Mouse (Mus musculus) kidney, embryonic 15.5 days (tissue): ENCODE results near the gene Mrpl14. TPM values are rescaled to one million over a fixed set of nuclear protein-coding genes. Genes with fewer than 3 reads are reported as not detected.
A peak's percentile ranks its signal among the peaks of the same experiment; 100 is the strongest.

Experiments
- ATAC-seq: fragments of 200-750 bp; cut with Nextera tagmentation; replicated peaks from 2 replicates; pipeline ENCODE4 v1.8.0; 2017; ENCODE audit warnings: moderate TSS enrichment; ENCODE audit not compliant: low FRiP score
- H3K27ac ChIP-seq: fragments of 300-500 bp; sonication (generic); 2 replicates; pipeline ENCODE4 v1.5.1; 2015; ENCODE audit warnings: mild to moderate bottlenecking, inconsistent platforms
- H3K27me3 ChIP-seq: fragments of 300-500 bp; sonication (generic); 2 replicates; pipeline ENCODE4 v1.6.1; 2015; ENCODE audit warnings: inconsistent platforms
- H3K36me3 ChIP-seq: fragments of 300-500 bp; sonication (generic); 2 replicates; pipeline ENCODE4 v1.6.1; 2015; ENCODE audit warnings: inconsistent platforms
- H3K4me1 ChIP-seq: fragments of 300-500 bp; sonication (generic); 2 replicates; pipeline ENCODE4 v1.6.1; 2015; ENCODE audit warnings: inconsistent platforms
- H3K4me2 ChIP-seq: fragments of 300-500 bp; sonication (generic); 2 replicates; pipeline ENCODE4 v1.6.1; 2015; ENCODE audit warnings: moderate library complexity, mild to moderate bottlenecking, inconsistent platforms
- H3K4me3 ChIP-seq: fragments of 300-500 bp; sonication (generic); replicated peaks from 2 replicates; pipeline ENCODE4 v1.5.1; 2015; ENCODE audit warnings: mild to moderate bottlenecking, inconsistent platforms
- H3K9ac ChIP-seq: fragments of 300-500 bp; sonication (generic); 2 replicates; pipeline ENCODE4 v1.6.1; 2015; ENCODE audit warnings: mild to moderate bottlenecking, inconsistent platforms
- H3K9me3 ChIP-seq: fragments of 300-500 bp; sonication (generic); replicated peaks from 2 replicates; pipeline ENCODE4 v1.6.1; 2016; ENCODE audit warnings: inconsistent platforms
- WGBS: fragments of 180-500 bp; shearing (Covaris S2); methylation state at CpG from one replicate; pipeline ENCODE4 v1.1.7; 2015; ENCODE audit warnings: mixed read lengths; 5-methylcytosine and 5-hydroxymethylcytosine counted together
- polyA plus RNA-seq: library from polyadenylated mRNA; unstranded; fragments of >200 nt; fragmentation: Nextera tagmentation; extraction: Ambion mirVana; gene quantifications from 2 replicates; pipeline ENCODE4 v1.2.1, GENCODE M21; 2015

The Mrpl14 gene
- polyA plus RNA-seq, 1 experiment from 2014 or later = 144 TPM

DNA sequence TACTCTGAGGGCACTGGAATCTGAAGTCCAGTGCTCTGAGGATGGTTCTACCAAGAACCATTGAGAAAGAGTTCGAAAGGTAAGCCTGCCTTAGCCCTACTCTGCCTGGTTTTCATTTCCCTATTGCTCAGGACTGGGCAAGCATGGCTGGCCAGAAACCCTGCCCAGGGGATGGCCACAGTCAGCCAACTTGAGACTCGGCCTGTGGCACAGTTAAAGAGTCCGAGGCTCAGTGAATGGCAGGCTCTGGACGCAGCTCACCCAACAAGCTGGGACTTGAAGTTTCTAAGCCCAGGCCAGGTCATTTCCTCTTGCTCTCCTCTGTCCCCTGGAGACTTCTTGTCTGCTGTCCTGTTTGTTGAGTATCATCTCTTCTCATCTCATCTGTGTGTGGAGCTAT lies 44.6 kb downstream of the Mrpl14 start:
- Histone ChIP-seq H3K27me3 (peaks cover 15% of the 10 kb centered on the region), H3K36me3 (no peaks in the 10 kb centered on the region), H3K9ac (no peak overlapping the region), H3K4me1 (peaks cover 55% of the 10 kb centered on the region), H3K4me2 (no peak overlapping the region), H3K27ac (no peak overlapping the region), H3K4me3 (no peak overlapping the region), H3K9me3 (no peaks in the 10 kb centered on the region)
- 84% methylated on average over 4 of the region's 4 CpGs for WGBS
- ATAC-seq = no peak

DNA sequence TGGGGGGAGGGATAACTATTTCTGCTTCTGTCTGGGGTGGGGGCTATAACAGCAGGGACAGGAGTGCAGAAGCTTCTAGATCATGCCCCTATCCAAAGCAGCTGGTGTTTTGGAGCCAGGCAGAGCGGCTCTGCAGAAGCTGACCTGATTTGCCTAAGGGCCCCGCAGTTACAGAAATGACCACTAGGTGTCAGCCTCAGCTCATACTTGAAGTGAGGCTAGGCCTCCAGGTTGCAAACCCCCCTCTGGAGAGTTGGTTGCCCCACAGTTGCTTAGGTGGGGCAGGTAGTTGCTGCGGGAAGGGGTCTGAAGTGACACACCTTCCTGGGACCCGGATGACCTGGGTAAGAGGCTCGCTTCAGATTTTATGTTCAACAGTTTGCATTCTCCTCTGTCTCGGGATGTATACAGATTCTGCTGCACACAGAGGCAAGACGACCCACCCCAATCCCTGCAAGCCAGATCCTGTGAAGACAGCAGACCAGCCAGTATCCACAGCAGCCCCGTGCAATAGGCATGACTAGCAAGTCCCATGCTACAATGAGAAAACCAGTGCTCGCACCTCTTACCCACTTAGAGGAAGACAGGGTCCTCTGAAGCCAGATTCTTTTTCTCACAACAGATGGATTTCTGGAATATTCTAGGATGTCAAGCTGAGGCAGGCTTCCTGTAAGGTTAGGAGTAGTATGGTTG lies 45.2 kb downstream of the Mrpl14 start:
- Histone ChIP-seq H3K36me3 (no peaks in the 10 kb centered on the region), H3K4me2 (no peak overlapping the region), H3K4me1 (peaks cover 56% of the 10 kb centered on the region), H3K27ac (no peak overlapping the region), H3K9me3 (no peaks in the 10 kb centered on the region), H3K4me3 (no peak overlapping the region), H3K9ac (no peak overlapping the region), H3K27me3 (peaks cover 15% of the 10 kb centered on the region)
- no peak for ATAC-seq
- WGBS = 24% methylated on average over 9 of the region's 9 CpGs

DNA sequence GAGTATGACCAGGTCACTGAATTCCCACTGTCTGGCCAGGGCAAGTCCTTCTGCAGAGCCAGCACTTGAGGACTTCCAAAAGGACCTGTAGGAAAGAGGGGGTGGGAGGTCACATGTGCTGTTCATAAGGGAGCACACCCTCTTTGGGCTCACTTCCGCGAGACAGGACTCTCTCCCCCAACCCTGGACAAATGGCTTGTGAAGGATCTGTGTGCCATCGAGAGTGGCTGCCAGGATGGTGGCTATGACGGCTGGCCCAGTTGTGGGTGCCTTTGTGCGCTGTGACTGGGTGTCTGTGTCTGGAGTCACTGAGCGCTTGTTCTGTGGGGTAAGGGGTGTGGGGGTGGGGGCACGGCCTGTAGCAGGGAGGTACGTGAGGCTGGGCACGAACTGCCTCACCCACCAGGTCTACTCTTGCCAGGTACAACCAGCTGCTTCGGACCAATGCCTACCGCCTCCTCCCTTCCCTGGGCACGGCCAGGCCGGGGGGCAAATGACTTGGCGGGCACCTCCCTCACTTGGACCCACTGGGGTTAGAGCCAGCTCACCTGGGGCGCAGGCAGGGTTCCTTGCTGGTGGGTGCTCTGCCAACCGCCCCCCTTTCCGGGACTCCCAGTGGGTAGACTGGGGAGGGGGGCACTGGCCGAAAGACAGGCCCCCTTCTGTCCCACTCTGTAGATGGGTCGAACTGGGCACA lies 47.1 kb downstream of the Mrpl14 start:
- H3K4me1 ChIP-seq = peaks cover 59% of the 10 kb centered on the region
- no peak for ATAC-seq
- H3K9ac ChIP-seq = peak overlapping the region; percentile 53; the same call in 1 of the 2 replicates
- H3K4me3 ChIP-seq = peak overlapping the region; percentile 42
- 63% methylated on average over 19 of the region's 19 CpGs for WGBS
- H3K27me3 ChIP-seq = peaks cover 15% of the 10 kb centered on the region
- no peak overlapping the region for H3K27ac ChIP-seq
- H3K9me3 ChIP-seq = no peaks in the 10 kb centered on the region
- peak overlapping the region; percentile 89 for H3K4me2 ChIP-seq
- H3K36me3 ChIP-seq = no peaks in the 10 kb centered on the region

DNA sequence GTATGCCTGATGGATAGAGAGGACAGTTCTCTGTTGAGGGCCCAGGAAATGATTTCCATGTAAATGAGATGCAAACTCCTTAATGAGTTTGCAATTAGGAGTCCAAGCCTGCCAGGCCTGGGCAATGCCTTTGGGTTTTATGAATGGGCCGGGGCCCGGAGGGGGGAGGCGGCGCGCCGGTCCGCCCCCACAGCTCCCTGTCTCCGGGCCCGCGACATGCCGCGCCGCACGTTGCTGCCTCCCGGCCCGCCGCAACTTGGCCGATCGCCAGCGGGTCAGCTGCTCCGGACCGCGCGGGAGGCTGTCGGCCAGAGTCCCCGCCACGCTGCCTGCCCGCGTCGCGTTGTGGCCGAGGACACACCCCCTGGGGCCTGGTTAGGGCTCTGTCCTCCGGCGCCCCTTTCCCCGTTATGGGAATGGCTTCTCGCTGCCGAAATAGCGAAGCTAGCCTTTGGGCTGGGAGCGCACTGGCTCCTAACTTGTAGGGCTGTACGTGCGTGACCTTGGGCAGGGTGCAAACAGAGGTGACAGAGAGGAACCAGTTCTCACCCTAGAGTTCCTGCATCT lies 47.7 kb downstream of the Mrpl14 start, which contains the start of gene 1600014C23Rik:
Gene 1600014C23Rik, minus strand, starts transcription at position 110 of the 567 bp plus-strand sequence.
- peak within 1 kb of the TSS; percentile 53 for H3K9ac ChIP-seq
- no peak for ATAC-seq
- H3K27me3 ChIP-seq = peaks cover 15% of the 10 kb centered on the region
- peak within 1 kb of the TSS; percentile 91 for H3K27ac ChIP-seq
- H3K4me1 ChIP-seq = peaks cover 59% of the 10 kb centered on the region
- H3K9me3 ChIP-seq = no peaks in the 10 kb centered on the region
- peak within 1 kb of the TSS; percentile 42 for H3K4me3 ChIP-seq
- H3K4me2 ChIP-seq = peak within 1 kb of the TSS; percentile 89
- no peaks in the 10 kb centered on the region for H3K36me3 ChIP-seq
- 2% methylated on average over 41 of the region's 41 CpGs for WGBS

DNA sequence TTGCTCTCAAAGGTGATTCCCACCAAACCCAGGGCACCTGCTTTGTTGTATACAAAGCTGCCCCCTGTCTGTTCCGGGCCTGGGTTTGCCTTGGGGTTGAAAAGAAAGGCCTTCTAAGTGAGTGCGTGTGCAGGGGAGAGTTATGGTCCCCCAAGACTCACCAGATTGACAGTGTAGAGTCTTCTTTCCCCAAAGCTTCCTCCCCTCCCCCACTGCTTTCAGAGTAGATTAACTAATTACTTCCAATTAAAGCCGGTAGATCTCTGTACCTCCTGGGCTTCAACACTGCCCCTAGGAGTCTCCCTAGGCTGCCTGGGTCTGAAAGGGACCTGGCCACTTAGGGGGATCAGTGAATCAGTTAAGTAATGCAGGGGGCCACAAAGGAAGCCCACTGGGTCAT lies 48.2 kb downstream of the Mrpl14 start:
- Histone ChIP-seq H3K4me2 (peak overlapping the region; percentile 89), H3K9ac (no peak overlapping the region; the same call in 1 of the 2 replicates), H3K36me3 (no peaks in the 10 kb centered on the region), H3K9me3 (no peaks in the 10 kb centered on the region), H3K27me3 (peaks cover 15% of the 10 kb centered on the region), H3K4me1 (peaks cover 59% of the 10 kb centered on the region), H3K4me3 (peak overlapping the region; percentile 42; the same call in 1 of the 2 replicates), H3K27ac (peak overlapping the region; percentile 52; the same call in 1 of the 2 replicates)
- 25% methylated on average over 3 of the region's 3 CpGs for WGBS
- no peak for ATAC-seq

DNA sequence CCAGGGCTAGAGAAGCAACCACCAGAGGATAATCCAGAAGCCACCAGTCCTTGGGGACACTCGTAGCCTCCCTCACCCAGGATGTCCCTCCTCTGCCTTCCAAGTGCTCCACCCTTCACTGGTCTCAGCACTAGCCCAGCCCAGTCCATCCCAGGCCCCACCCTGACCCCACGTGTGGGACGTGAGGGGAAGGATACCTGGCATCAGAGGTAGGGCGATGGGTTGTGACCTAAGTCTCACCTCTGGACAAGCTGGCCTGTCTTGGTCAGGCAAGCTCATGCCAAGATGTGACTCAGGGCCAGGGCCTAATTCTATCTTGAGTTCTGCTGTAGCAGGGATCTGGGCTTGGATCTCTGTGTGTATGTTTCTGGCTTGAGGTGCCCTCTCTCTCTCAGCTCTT lies 48.8 kb downstream of the Mrpl14 start:
- Histone ChIP-seq H3K9me3 (no peaks in the 10 kb centered on the region), H3K4me2 (no peak overlapping the region), H3K9ac (no peak overlapping the region), H3K4me1 (peaks cover 58% of the 10 kb centered on the region), H3K36me3 (no peaks in the 10 kb centered on the region), H3K27me3 (peaks cover 15% of the 10 kb centered on the region), H3K27ac (peak overlapping the region; percentile 91), H3K4me3 (no peak overlapping the region)
- WGBS = 77% methylated on average over 4 of the region's 4 CpGs
- ATAC-seq = no peak

DNA sequence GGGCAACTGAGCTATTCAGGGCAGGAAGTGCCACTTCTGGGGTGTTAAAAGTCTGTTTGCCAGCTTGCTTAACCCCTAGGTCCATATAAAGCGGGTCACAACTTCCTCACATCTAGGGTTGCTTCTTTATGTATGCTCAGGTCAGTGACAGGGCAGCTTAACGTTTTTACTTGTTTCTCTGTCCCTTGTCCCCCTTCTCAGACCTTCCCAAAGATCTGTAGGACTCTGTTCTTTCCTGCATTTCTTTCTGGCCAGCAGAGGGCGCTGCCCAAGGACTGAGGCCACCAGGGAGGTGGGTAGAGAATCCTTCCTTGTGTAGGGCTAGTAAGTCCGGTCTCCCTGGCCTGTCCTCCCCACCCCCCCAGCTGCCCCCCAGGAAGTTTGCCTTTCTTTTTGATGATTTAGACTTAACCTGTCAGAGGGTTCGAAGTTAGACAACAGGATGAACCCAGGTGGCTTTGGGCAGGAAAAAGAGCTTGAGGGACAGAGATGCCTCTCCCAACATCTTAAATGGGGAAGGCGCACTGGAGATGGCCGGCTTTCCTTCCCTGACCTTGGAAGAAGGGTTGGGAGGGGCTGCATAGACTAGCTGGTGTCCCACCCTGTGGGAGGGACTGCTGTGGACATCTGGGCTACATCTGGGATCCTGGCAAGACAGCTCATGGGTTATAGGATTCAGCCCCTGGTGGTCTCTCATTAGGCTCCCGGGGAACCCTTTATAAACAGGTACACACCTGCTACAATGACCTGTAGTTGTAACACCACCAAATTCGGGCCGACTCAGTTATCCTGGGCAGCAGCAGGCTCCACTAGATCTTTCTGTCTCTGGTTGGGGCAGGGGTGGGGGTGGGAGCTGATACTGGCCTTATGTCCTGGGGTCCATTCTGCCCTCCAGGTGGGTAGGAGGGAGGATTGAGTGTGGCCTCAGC lies 49.5 kb downstream of the Mrpl14 start:
- 9% methylated on average over 10 of the region's 10 CpGs for WGBS
- Histone ChIP-seq H3K36me3 (no peaks in the 10 kb centered on the region), H3K27me3 (peaks cover 15% of the 10 kb centered on the region), H3K27ac (peak overlapping the region; percentile 91), H3K4me1 (peaks cover 54% of the 10 kb centered on the region), H3K9me3 (no peaks in the 10 kb centered on the region), H3K4me2 (peak overlapping the region; percentile 81), H3K9ac (peak overlapping the region; percentile 61), H3K4me3 (peak overlapping the region; percentile 53)
- peak; percentile 27; the same call in 1 of the 2 replicates for ATAC-seq

DNA sequence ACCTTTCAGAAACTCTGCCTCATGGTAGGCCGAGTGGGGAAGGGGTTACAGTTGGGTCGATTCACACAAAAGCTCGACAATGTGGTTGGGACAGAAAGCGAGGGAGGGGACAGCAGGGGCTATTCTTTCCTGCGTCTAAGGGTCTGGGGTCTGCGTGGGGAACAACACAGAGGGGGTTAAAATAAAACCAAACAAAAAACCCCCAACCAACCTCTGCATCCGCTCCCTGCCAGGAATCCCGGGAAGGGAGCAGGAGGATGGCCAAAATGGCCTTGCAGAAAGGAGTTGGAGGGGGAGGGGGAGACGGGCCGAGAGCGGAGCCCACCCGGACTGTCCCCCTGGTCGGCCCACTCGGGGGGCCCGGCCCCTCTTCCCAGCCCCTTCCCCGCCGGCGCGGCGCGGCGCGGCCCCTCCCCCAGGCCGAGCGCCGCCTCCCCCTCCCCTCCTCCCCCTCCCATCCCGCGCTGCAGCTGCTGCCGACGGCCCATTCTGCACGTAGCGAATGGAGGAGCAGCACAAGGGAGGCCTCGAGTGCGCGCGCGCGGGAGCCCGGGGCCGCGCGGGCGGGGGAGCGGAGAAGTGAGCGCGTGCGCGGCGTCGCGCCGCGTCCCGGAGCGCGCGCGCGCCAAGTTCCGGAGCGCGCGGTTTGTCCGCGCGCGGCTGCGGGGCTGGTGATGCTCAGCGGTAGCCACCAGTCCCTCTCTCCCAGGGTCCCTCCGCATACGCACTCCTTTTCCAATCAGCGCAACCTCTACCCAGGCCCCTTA lies 50.4 kb downstream of the Mrpl14 start:
- Histone ChIP-seq H3K4me3 (peak overlapping the region; percentile 53), H3K4me1 (peaks cover 48% of the 10 kb centered on the region), H3K27ac (peak overlapping the region; percentile 91), H3K36me3 (no peaks in the 10 kb centered on the region), H3K27me3 (peaks cover 15% of the 10 kb centered on the region), H3K9me3 (no peaks in the 10 kb centered on the region), H3K4me2 (peak overlapping the region; percentile 81), H3K9ac (peak overlapping the region; percentile 61)
- WGBS = under 1% methylated on average over 56 of the region's 72 CpGs
- ATAC-seq = peak; percentile 53

DNA sequence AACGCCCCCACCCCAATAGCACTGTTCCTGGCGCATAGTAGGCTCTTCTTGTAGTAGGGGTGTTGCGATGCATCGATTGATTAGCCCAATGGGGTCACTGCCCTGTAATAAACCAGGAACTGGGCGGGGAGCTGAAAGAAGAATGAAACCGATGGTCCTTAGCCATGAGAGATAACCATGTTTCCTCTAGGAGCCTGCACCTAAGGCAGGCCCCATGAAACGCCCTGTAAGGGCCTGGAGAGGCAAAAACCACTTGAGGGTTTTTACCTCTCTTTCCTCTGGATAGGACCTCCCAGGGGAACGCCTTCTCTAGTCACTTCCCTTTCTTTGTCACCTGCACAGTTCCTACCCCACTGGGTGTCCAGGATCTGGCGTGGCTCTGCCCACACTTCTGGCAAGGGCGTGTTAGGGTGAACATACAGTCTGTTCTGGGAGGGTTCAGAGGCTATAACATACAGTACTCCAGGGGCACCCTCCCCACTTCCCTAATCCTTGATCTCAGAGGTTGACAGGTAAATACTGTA lies 51.0 kb downstream of the Mrpl14 start:
- peaks cover 14% of the 10 kb centered on the region for H3K27me3 ChIP-seq
- no peaks in the 10 kb centered on the region for H3K9me3 ChIP-seq
- ATAC-seq = peak; percentile 19
- peak overlapping the region; percentile 61 for H3K9ac ChIP-seq
- H3K36me3 ChIP-seq = no peaks in the 10 kb centered on the region
- H3K4me2 ChIP-seq = peak overlapping the region; percentile 81
- peak overlapping the region; percentile 91 for H3K27ac ChIP-seq
- WGBS = 17% methylated on average over 10 of the region's 10 CpGs
- peaks cover 47% of the 10 kb centered on the region for H3K4me1 ChIP-seq
- peak overlapping the region; percentile 53 for H3K4me3 ChIP-seq

DNA sequence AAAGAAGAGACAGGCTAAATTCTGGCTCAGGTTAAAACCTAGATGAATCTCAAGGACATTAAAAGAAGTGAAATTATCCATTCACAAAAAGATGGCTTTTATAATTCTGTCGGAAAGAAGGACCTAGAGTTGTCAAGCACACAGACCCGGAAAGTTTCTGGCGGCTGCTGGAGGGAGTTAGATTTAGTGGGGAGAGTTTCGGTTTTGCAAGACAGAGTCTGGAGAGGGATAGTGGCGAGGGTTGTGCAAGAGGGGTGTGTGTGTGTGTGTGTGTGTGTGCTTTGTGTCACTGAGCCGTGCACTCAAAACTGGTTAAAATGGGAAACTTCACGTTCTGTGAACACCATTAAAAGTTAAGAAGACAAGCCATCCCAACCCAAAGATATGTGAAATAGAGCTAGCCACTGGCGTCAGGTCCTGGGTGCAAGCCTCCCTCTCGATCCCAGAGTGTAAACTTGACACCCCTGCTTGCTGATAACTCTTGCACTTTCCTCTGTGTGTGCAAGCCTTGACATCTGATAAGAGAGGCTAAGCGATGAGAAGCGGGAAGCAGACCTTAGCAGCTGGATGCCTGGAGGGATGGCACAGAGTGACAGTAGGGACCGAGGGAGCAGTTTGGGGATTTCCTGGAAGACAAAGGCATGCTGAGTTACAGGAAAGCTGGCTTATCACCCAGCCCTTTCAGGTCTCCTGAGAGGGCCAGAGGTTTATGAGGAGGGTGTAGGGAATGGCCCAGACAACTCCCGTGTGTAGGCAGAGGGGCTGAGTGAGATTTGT lies 56.4 kb downstream of the Mrpl14 start:
- H3K4me3 ChIP-seq = no peak overlapping the region
- 49% methylated on average over 13 of the region's 13 CpGs for WGBS
- H3K4me2 ChIP-seq = no peak overlapping the region
- H3K9me3 ChIP-seq = no peaks in the 10 kb centered on the region
- no peaks in the 10 kb centered on the region for H3K36me3 ChIP-seq
- H3K27ac ChIP-seq = no peak overlapping the region
- H3K27me3 ChIP-seq = no peaks in the 10 kb centered on the region
- H3K9ac ChIP-seq = no peak overlapping the region
- no peak for ATAC-seq
- peaks cover 22% of the 10 kb centered on the region for H3K4me1 ChIP-seq
